Mouse (Mus musculus) embryonic facial prominence, embryonic 15.5 days (tissue): ENCODE measurements around the gene Carmil1. TPM values are rescaled to one million over a fixed set of nuclear protein-coding genes. Genes with fewer than 3 reads are reported as not detected.

ENCODE experiments used
- ATAC-seq: fragments of 200-750 bp; cut with Nextera tagmentation; 2 replicates; pipeline ENCODE4 v1.8.0; 2017; ENCODE audit warnings: low read depth, moderate TSS enrichment; ENCODE audit not compliant: insufficient number of reproducible peaks, low FRiP score, low TSS enrichment
- H3K27ac ChIP-seq: fragments of 300-500 bp; sonication (generic); replicated peaks from 2 replicates; pipeline ENCODE4 v1.5.1; 2015; ENCODE audit warnings: mild to moderate bottlenecking, inconsistent platforms
- H3K27me3 ChIP-seq: fragments of 300-500 bp; sonication (generic); 2 replicates; pipeline ENCODE4 v1.6.1; 2015; ENCODE audit warnings: inconsistent platforms
- H3K36me3 ChIP-seq: fragments of 300-500 bp; sonication (generic); 2 replicates; pipeline ENCODE4 v1.6.1; 2015; ENCODE audit warnings: mild to moderate bottlenecking, inconsistent platforms
- H3K4me1 ChIP-seq: fragments of 300-500 bp; sonication (generic); 2 replicates; pipeline ENCODE4 v1.6.1; 2015; ENCODE audit warnings: inconsistent platforms
- H3K4me2 ChIP-seq: fragments of 300-500 bp; sonication (generic); replicated peaks from 2 replicates; pipeline ENCODE4 v1.6.1; 2015; ENCODE audit warnings: mild to moderate bottlenecking, inconsistent platforms
- H3K4me3 ChIP-seq: fragments of 300-500 bp; sonication (generic); replicated peaks from 2 replicates; pipeline ENCODE4 v1.5.1; 2015; ENCODE audit warnings: mild to moderate bottlenecking, inconsistent platforms
- H3K9ac ChIP-seq: fragments of 300-500 bp; sonication (generic); 2 replicates; pipeline ENCODE4 v1.6.1; 2015; ENCODE audit warnings: inconsistent platforms
- H3K9me3 ChIP-seq: fragments of 300-500 bp; sonication (generic); replicated peaks from 2 replicates; pipeline ENCODE4 v1.6.1; 2016; ENCODE audit warnings: inconsistent platforms
- WGBS: fragments of 180-500 bp; shearing (Covaris S2); methylation state at CpG from one replicate; pipeline ENCODE4 v1.1.7; 2015; 5-methylcytosine and 5-hydroxymethylcytosine counted together
- polyA plus RNA-seq: library from polyadenylated mRNA; unstranded; fragments of >200 nt; fragmentation: Nextera tagmentation; extraction: Ambion mirVana; gene quantifications from 2 replicates; pipeline ENCODE4 v1.2.1, GENCODE M21; 2015

Gene Carmil1
- polyA plus RNA-seq, 1 experiment from 2014 or later: 39.9 TPM

GRCm38 (mm10) chr13:24101157-24102130, 179.2 kb downstream of the Carmil1 start:
- H3K9me3 ChIP-seq: no peaks in the 10 kb centered on the region
- H3K27ac ChIP-seq: no peak overlapping the region
- peaks cover 4% of the 10 kb centered on the region; the same call in 1 of the 2 replicates for H3K36me3 ChIP-seq
- H3K9ac ChIP-seq: no peak overlapping the region
- H3K4me2 ChIP-seq: no peak overlapping the region
- no peak for ATAC-seq
- no peaks in the 10 kb centered on the region for H3K4me1 ChIP-seq
- no peaks in the 10 kb centered on the region for H3K27me3 ChIP-seq
- WGBS: 68% methylated on average over 11 of the region's 11 CpGs
- H3K4me3 ChIP-seq: no peak overlapping the region

- H3K9me3 ChIP-seq: no peaks in the 10 kb centered on the region
- 86% methylated on average over 11 of the region's 11 CpGs for WGBS
- no peaks in the 10 kb centered on the region for H3K4me1 ChIP-seq
- ATAC-seq: no peak
- no peak overlapping the region for H3K9ac ChIP-seq
- peaks cover 7% of the 10 kb centered on the region; the same call in 1 of the 2 replicates for H3K36me3 ChIP-seq
- H3K27ac ChIP-seq: no peak overlapping the region
- no peaks in the 10 kb centered on the region for H3K27me3 ChIP-seq
- no peak overlapping the region for H3K4me3 ChIP-seq
- no peak overlapping the region for H3K4me2 ChIP-seq
These were observed 180.0 kb downstream of the Carmil1 start for GRCm38 (mm10) chr13:24100516-24101094.

GRCm38 (mm10) chr13:24096573-24096972, 184.0 kb downstream of the Carmil1 start:
- ATAC-seq: no peak
- 84% methylated on average over 6 of the region's 6 CpGs for WGBS
- 0 out of 2 replicates have a peak, but pooled peaks cover 10% of the 10 kb centered on the region for H3K36me3 ChIP-seq
- no peak overlapping the region for H3K9ac ChIP-seq
- no peaks in the 10 kb centered on the region for H3K9me3 ChIP-seq
- H3K4me2 ChIP-seq: no peak overlapping the region
- no peaks in the 10 kb centered on the region for H3K27me3 ChIP-seq
- no peak overlapping the region for H3K4me3 ChIP-seq
- H3K4me1 ChIP-seq: no peaks in the 10 kb centered on the region
- H3K27ac ChIP-seq: no peak overlapping the region

DNA sequence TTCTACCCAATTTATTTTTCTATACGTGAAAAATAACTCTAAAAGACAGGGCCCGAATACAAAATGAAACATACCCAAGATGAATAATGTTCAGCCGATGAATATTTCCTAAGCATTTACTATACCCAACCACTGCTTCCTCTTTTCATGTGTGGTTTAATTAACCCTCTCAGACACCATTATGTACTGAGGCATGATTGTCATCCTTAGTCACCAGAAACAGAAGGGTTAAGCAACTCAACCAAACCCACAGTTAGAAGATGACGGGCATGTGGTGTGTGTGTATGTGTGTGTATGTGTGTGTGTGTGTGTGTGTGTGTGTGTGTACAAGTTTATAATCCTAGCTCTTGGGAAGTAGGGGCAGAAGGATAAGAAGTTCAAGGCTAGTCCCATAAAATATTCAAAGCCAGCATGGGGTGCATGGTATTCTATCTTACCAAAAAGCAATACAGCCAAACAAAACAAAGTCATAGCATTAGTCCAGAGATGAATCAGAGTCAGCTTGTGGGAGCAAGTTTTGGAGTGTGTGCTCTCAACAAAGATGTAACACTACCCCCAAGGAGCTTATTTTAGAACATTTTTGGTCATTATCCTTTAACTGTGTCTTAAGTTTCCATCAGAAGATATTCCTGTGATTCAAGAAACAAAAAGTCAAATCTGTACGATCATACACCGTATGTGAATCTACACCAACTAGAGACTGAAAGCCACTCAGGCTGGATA, 185.6 kb downstream of the Carmil1 start:
- H3K4me2 ChIP-seq: no peak overlapping the region
- H3K27ac ChIP-seq: no peak overlapping the region
- 0 out of 2 replicates have a peak, but pooled peaks cover 10% of the 10 kb centered on the region for H3K36me3 ChIP-seq
- no peaks in the 10 kb centered on the region for H3K4me1 ChIP-seq
- no peak for ATAC-seq
- no peak overlapping the region for H3K9ac ChIP-seq
- WGBS: 85% methylated on average over 6 of the region's 6 CpGs
- no peaks in the 10 kb centered on the region for H3K9me3 ChIP-seq
- H3K4me3 ChIP-seq: no peak overlapping the region
- H3K27me3 ChIP-seq: no peaks in the 10 kb centered on the region

GRCm38 (mm10) chr13:24093108-24093507, 187.5 kb downstream of the Carmil1 start:
- Histone ChIP-seq H3K4me1 (no peaks in the 10 kb centered on the region), H3K9ac (no peak overlapping the region), H3K27me3 (no peaks in the 10 kb centered on the region), H3K27ac (no peak overlapping the region), H3K4me2 (no peak overlapping the region), H3K9me3 (no peaks in the 10 kb centered on the region), H3K36me3 (0 out of 2 replicates have a peak, but pooled peaks cover 5% of the 10 kb centered on the region), H3K4me3 (no peak overlapping the region)
- WGBS: 95% methylated on average over 3 of the region's 3 CpGs
- ATAC-seq: no peak

GRCm38 (mm10) chr13:24092073-24092472, 188.5 kb downstream of the Carmil1 start:
- no peak for ATAC-seq
- Histone ChIP-seq H3K4me1 (no peaks in the 10 kb centered on the region), H3K4me2 (no peak overlapping the region), H3K4me3 (no peak overlapping the region), H3K27me3 (no peaks in the 10 kb centered on the region), H3K9ac (no peak overlapping the region), H3K36me3 (peaks cover 10% of the 10 kb centered on the region; the same call in 1 of the 2 replicates), H3K27ac (no peak overlapping the region), H3K9me3 (no peaks in the 10 kb centered on the region)
- WGBS: 94% methylated on average over 5 of the region's 5 CpGs

- no peak overlapping the region for H3K27ac ChIP-seq
- no peaks in the 10 kb centered on the region for H3K9me3 ChIP-seq
- ATAC-seq: no peak
- peaks cover 5% of the 10 kb centered on the region; the same call in 1 of the 2 replicates for H3K36me3 ChIP-seq
- no peak overlapping the region for H3K4me2 ChIP-seq
- H3K4me1 ChIP-seq: no peaks in the 10 kb centered on the region
- H3K9ac ChIP-seq: no peak overlapping the region
- no peak overlapping the region for H3K4me3 ChIP-seq
- WGBS: 81% methylated on average over 4 of the region's 4 CpGs
- H3K27me3 ChIP-seq: no peaks in the 10 kb centered on the region
These were observed 198.4 kb downstream of the Carmil1 start for GRCm38 (mm10) chr13:24082153-24082552.

DNA sequence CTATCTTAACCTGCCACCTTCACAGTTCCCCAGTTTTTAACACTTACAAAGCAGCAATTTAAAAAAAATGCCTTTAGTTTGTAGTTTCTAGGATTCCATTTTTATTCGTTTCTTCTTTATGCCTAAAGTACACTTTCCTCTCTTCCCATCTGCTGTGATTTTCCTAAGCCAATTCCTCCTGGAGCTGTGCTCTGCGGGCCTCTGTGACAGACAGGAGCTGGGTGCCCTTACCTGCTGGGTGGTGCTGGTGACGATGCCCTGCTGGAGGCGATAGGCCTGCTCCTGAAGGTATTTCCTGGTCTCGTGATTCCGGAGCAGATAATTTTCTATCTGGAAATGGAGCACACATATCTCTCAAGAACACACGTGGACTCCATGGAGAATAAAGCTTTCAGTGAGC, 198.9 kb downstream of the Carmil1 start:
- no peak for ATAC-seq
- no peaks in the 10 kb centered on the region for H3K27me3 ChIP-seq
- 0 out of 2 replicates have a peak, but pooled peaks cover 3% of the 10 kb centered on the region for H3K36me3 ChIP-seq
- H3K4me2 ChIP-seq: no peak overlapping the region
- H3K4me3 ChIP-seq: no peak overlapping the region
- H3K9ac ChIP-seq: no peak overlapping the region
- no peaks in the 10 kb centered on the region for H3K9me3 ChIP-seq
- 83% methylated on average over 7 of the region's 7 CpGs for WGBS
- no peak overlapping the region for H3K27ac ChIP-seq
- H3K4me1 ChIP-seq: no peaks in the 10 kb centered on the region

DNA sequence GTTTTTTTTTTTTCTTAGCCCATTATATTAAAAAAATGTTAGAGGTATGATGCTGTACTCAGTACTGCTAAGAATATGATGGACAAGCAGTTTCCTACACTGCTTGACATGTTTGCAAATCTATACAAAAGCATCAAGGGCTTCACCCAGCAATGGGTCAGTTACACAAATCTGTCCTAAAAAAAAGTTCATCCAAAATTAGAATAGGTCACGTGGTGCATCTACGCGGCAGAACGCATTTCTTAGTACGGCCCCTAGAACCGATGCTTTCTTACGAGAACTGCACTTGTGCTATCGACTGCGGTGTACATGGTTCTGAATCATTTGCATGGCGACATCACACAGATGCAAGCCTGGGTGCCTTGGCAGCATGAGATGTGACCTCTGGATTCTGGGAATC, 208.0 kb downstream of the Carmil1 start:
- WGBS: 97% methylated on average over 10 of the region's 10 CpGs
- 0 out of 2 replicates have a peak, but pooled peaks cover 1% of the 10 kb centered on the region for H3K4me1 ChIP-seq
- H3K4me2 ChIP-seq: no peak overlapping the region
- no peak overlapping the region for H3K27ac ChIP-seq
- no peaks in the 10 kb centered on the region for H3K27me3 ChIP-seq
- H3K4me3 ChIP-seq: no peak overlapping the region
- H3K36me3 ChIP-seq: peaks cover 10% of the 10 kb centered on the region; the same call in 1 of the 2 replicates
- H3K9me3 ChIP-seq: no peaks in the 10 kb centered on the region
- no peak for ATAC-seq
- H3K9ac ChIP-seq: no peak overlapping the region

DNA sequence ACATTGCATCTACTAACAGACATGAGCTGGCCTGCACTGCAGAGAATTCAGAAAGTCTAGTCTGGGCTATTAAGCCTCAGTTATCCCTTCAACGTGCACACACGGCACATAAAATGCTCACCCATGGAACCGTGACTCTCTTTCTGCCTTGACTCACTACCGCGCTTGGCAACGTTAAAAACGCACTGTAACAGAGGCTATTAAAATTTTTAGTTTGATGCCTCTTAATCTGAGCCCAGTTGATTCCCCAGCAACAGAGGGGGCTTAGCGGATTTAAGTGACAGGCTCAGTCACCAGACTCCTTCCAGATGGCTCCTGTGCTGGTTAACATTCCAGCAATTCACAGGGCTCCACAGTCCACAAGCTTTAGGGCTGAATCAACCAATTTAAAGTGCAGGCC, 213.0 kb downstream of the Carmil1 start:
- H3K27me3 ChIP-seq: no peaks in the 10 kb centered on the region
- 35% methylated on average over 8 of the region's 8 CpGs for WGBS
- H3K27ac ChIP-seq: no peak overlapping the region
- H3K4me1 ChIP-seq: peaks cover 5% of the 10 kb centered on the region; the same call in 1 of the 2 replicates
- H3K9me3 ChIP-seq: no peaks in the 10 kb centered on the region
- no peak; the same call in 1 of the 2 replicates for ATAC-seq
- H3K4me2 ChIP-seq: no peak overlapping the region
- H3K9ac ChIP-seq: no peak overlapping the region
- no peak overlapping the region for H3K4me3 ChIP-seq
- H3K36me3 ChIP-seq: peaks cover 11% of the 10 kb centered on the region; the same call in 1 of the 2 replicates

DNA sequence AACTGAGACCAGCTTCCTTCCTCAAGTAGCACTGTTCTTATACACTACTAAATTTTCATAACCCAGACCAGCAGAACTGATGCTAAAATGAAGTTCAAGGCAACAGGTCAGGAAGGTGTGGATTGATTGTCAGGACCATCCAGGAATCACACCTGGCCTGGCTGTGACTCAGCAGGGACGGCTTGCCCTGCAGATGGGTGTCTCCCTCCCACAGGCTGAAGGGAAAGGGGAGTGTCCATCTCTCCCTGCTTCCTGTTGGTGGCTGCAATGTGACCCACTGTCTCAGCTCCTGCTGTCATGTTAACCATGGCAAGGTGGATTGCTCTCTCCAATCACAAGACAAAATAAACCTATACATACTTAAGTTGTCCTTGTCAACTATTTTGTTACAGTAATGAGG, 215.1 kb downstream of the Carmil1 start:
- peaks cover 11% of the 10 kb centered on the region; the same call in 1 of the 2 replicates for H3K36me3 ChIP-seq
- no peaks in the 10 kb centered on the region for H3K9me3 ChIP-seq
- no peak overlapping the region for H3K4me2 ChIP-seq
- no peaks in the 10 kb centered on the region for H3K27me3 ChIP-seq
- H3K4me3 ChIP-seq: no peak overlapping the region
- no peak overlapping the region for H3K9ac ChIP-seq
- WGBS: 48% methylated on average over 1 of the region's 1 CpGs
- no peak overlapping the region for H3K27ac ChIP-seq
- H3K4me1 ChIP-seq: peaks cover 5% of the 10 kb centered on the region; the same call in 1 of the 2 replicates
- ATAC-seq: no peak
